In the genomic region with DNA sequence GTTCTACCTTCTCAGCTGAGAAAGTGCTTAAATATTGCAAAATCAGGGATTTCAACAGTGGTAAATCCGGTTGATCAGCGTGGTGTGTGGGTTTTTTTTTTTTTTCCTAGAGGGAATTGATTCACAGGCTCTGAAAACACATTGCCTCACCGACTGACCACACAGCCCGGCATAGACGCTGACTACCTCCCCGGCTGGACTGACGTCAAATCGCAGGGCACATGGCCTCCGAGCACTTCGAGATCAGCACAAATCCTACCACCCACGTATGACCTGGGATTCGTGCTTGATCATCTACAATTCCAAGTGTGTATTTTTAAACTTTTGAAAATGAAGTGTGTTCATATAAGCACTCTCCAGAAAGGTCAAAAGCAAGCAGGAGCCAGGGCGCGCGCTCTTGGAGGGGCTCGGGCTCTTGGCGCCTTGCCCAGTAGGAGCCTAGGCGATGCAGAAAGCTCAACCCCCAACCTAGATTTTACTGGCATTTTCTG, we compare ENCODE assay signal across 11 mouse cellular contexts.
A peak's percentile ranks its signal among the peaks of the same experiment; 100 is the strongest.
DNase-seq lines count a peak whose midpoint lies in the region; ATAC-seq lines count a peak whose summit lies in the region.
"Had no signal": no experiment of that assay in that cellular context is flagged by ENCODE, and none has a peak within 500 bp of the region (broad histone marks: within the 10 kb centered on the region; RNA-seq: fewer than 3 reads in every experiment).

No protein-coding gene starts in this region.

- no peaks in the 10 kb centered on the region for H3K9me3 ChIP-seq in heart, embryonic 13.5 days
- no peaks in the 10 kb centered on the region for H3K9me3 ChIP-seq in heart, embryonic 11.5 days (replicated peaks; ENCODE audit: control insufficient read depth, low read length)
- H3K9me3 ChIP-seq in forebrain, embryonic 15.5 days: no peaks in the 10 kb centered on the region
- H3K9me3 ChIP-seq: midbrain, embryonic 15.5 days had no signal

- no peaks in the 10 kb centered on the region for H3K27me3 ChIP-seq in heart, embryonic 13.5 days (replicated peaks)
- H3K27me3 ChIP-seq in heart, embryonic 11.5 days (ENCODE audit: control insufficient read depth, insufficient read depth, low read length): no peaks in the 10 kb centered on the region
- no peaks in the 10 kb centered on the region for H3K27me3 ChIP-seq in forebrain, embryonic 15.5 days
- H3K27me3 ChIP-seq: midbrain, embryonic 15.5 days had no signal

- WGBS in heart, embryonic 13.5 days: 59% methylated on average over 18 of the region's 18 CpGs
- WGBS in heart, embryonic 11.5 days (ENCODE audit: insufficient replicate concordance): 80% methylated on average over 18 of the region's 18 CpGs
- 81% methylated on average over 18 of the region's 18 CpGs for WGBS in forebrain, embryonic 15.5 days

- H3K4me2 ChIP-seq in heart, embryonic 13.5 days: peak overlapping the region; percentile 36
- no peak overlapping the region for H3K4me2 ChIP-seq in heart, embryonic 11.5 days
- no peak overlapping the region for H3K4me2 ChIP-seq in forebrain, embryonic 15.5 days (replicated peaks)
- H3K4me2 ChIP-seq: midbrain, embryonic 15.5 days had no signal

- 0 out of 2 replicates have a peak overlapping the region, but pooled peaks have one; percentile 2 for H3K9ac ChIP-seq in heart, embryonic 13.5 days
- no peak overlapping the region for H3K9ac ChIP-seq in heart, embryonic 11.5 days (ENCODE audit: low read depth, low read length)
- no peak overlapping the region for H3K9ac ChIP-seq in forebrain, embryonic 15.5 days (replicated peaks)
- H3K9ac ChIP-seq: midbrain, embryonic 15.5 days had no signal

- no peak overlapping the region for H3K4me3 ChIP-seq in heart, embryonic 13.5 days
- H3K4me3 ChIP-seq in heart, embryonic 11.5 days (ENCODE audit: low read depth, low read length): no peak overlapping the region
- H3K4me3 ChIP-seq in forebrain, embryonic 15.5 days: no peak overlapping the region
- H3K4me3 ChIP-seq: midbrain, embryonic 15.5 days had no signal

- ATAC-seq in heart, embryonic 13.5 days (ENCODE audit: extremely low read depth, insufficient number of reproducible peaks, low FRiP score, low TSS enrichment): no peak
- ATAC-seq in heart, embryonic 11.5 days (replicated peaks; ENCODE audit: insufficient number of reproducible peaks, low FRiP score, low TSS enrichment): no peak
- no peak for ATAC-seq in forebrain, embryonic 15.5 days (replicated peaks)
- ATAC-seq: midbrain, embryonic 15.5 days had no signal

- H3K36me3 ChIP-seq in heart, embryonic 13.5 days: no peaks in the 10 kb centered on the region
- no peaks in the 10 kb centered on the region for H3K36me3 ChIP-seq in heart, embryonic 11.5 days (ENCODE audit: control insufficient read depth, insufficient read depth, low read length)
- H3K36me3 ChIP-seq in forebrain, embryonic 15.5 days: no peaks in the 10 kb centered on the region
- H3K36me3 ChIP-seq: midbrain, embryonic 15.5 days had no signal

- H3K27ac ChIP-seq in heart, embryonic 13.5 days (replicated peaks): no peak overlapping the region
- H3K27ac ChIP-seq in heart, embryonic 11.5 days (ENCODE audit: low read depth, low read length): no peak overlapping the region
- no peak overlapping the region for H3K27ac ChIP-seq in forebrain, embryonic 15.5 days (replicated peaks)
- H3K27ac ChIP-seq: kidney, postnatal 0 days; midbrain, embryonic 15.5 days had no signal

- peak; percentile 14 for DNase-seq in ovary, postnatal 36 days (ENCODE audit: low spot score)
- no peak for DNase-seq in ovary, adult 18-20 months (ENCODE audit: low spot score)
- peak; percentile 64 to 75 for DNase-seq in lung, adult 18-20 months
- no peak for DNase-seq in thymus, adult 18-20 months
- no peak for DNase-seq in layer of hippocampus, adult 9-11 months
- DNase-seq: right cerebral cortex, postnatal 4 days had no signal

- H3K4me1 ChIP-seq in heart, embryonic 13.5 days: peaks cover 35% of the 10 kb centered on the region
- no peaks in the 10 kb centered on the region for H3K4me1 ChIP-seq in heart, embryonic 11.5 days (ENCODE audit: control insufficient read depth, insufficient read depth, low read length)
- no peaks in the 10 kb centered on the region for H3K4me1 ChIP-seq in forebrain, embryonic 15.5 days
- H3K4me1 ChIP-seq: midbrain, embryonic 15.5 days had no signal

Comparison
In these comparisons a context has a peak if more than half of its experiments do, and no peak if none do; other contexts are left out.
1. DNase-seq: peak in ovary, postnatal 36 days (single experiment) and lung, adult 18-20 months (2 of 2); none in ovary, adult 18-20 months (single experiment), thymus, adult 18-20 months (0 of 2) and layer of hippocampus, adult 9-11 months (single experiment).